Mouse (Mus musculus): Measurements from ENCODE around the gene Uqcc2. TPM values are rescaled to one million over a fixed set of nuclear protein-coding genes. Genes with fewer than 3 reads are reported as not detected.

The Uqcc2 gene
- polyA plus RNA-seq, 1 experiment: 1,028 TPM

DNA sequence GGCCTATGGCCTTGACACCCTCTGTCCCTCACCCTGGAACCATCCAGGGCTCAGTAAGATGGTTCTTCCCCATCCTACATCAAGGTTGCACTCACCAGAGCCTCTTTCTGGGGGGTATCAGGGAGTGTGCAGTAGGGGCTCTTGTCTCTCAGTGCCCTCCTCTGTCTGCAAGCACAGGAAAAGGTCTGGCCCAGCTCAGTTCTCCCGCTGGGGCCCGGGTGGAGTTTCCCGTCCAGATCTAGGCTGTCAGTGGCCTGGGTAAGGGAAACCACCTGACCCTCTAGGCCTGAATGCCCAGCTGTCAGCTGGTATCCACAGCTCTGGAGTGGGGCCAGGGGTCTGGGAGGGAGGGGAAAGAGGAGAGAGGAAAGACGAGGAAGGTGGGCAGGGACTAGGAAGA is 33.8 kb upstream of the Uqcc2 start, which contains the start of gene Ip6k3:
TSS of gene Ip6k3 (minus strand) at position 251 of the 400 bp plus-strand sequence.
- H3K27me3 ChIP-seq (ENCODE audit: control insufficient read depth, insufficient read depth, low read length): no peaks in the 10 kb centered on the region
- TF ChIP-seq POLR2A (IDR thresholded peaks at IDR 0.05; ENCODE audit: control insufficient read depth, low read depth, low read length) (no peak), CTCF (IDR thresholded peaks at IDR 0.05; ENCODE audit: control insufficient read depth, insufficient read depth, insufficient replicate concordance, low read depth, low read length) (no peak)
- no peaks in the 10 kb centered on the region for H3K4me1 ChIP-seq (ENCODE audit: control insufficient read depth, insufficient read depth, low read length)
- H3K27ac ChIP-seq (ENCODE audit: control insufficient read depth, insufficient read depth, low read depth, low read length): no peak within 1 kb of the TSS
- no peak within 1 kb of the TSS for H3K4me3 ChIP-seq (ENCODE audit: control insufficient read depth, low read depth, low read length)
- H3K36me3 ChIP-seq (ENCODE audit: control insufficient read depth, insufficient read depth, low read length): no peaks in the 10 kb centered on the region

GRCm38 (mm10) chr17:27166901-27167300 is 33.2 kb upstream of the Uqcc2 start:
- TF ChIP-seq CTCF (IDR thresholded peaks at IDR 0.05; ENCODE audit: control insufficient read depth, insufficient read depth, insufficient replicate concordance, low read depth, low read length) (no peak), POLR2A (IDR thresholded peaks at IDR 0.05; ENCODE audit: control insufficient read depth, low read depth, low read length) (no peak)
- Histone ChIP-seq H3K4me3 (ENCODE audit: control insufficient read depth, low read depth, low read length) (no peak overlapping the region), H3K27me3 (ENCODE audit: control insufficient read depth, insufficient read depth, low read length) (no peaks in the 10 kb centered on the region), H3K4me1 (ENCODE audit: control insufficient read depth, insufficient read depth, low read length) (no peaks in the 10 kb centered on the region), H3K27ac (ENCODE audit: control insufficient read depth, insufficient read depth, low read depth, low read length) (no peak overlapping the region), H3K36me3 (ENCODE audit: control insufficient read depth, insufficient read depth, low read length) (no peaks in the 10 kb centered on the region)

- no peak overlapping the region for H3K27ac ChIP-seq (ENCODE audit: control insufficient read depth, insufficient read depth, low read depth, low read length)
- no peaks in the 10 kb centered on the region for H3K4me1 ChIP-seq (ENCODE audit: control insufficient read depth, insufficient read depth, low read length)
- H3K4me3 ChIP-seq (ENCODE audit: control insufficient read depth, low read depth, low read length): no peak overlapping the region
These were observed 31.5 kb upstream of the Uqcc2 start for GRCm38 (mm10) chr17:27165054-27165773.

DNA sequence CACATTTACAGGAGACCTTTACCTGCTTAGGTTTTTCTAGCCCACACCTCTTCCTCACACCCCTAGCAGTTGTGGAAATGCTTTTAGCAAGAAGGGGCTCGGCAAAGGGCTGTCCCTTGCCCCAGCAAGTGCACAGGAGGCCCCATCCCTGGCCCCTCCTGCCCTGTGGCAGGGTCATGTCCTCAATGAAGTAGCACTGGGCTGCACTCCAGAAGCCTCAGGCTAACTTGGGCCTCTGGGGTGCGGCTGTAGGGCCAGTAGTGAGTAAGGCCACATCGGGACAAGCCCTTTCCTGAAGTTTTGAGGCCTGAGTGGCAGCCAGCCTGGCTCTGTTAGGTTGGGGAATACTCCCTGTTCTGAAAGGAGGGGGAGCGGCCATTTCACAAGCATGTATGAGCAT is 27.2 kb upstream of the Uqcc2 start:
- Histone ChIP-seq H3K4me1 (ENCODE audit: control insufficient read depth, insufficient read depth, low read length) (no peaks in the 10 kb centered on the region), H3K27me3 (ENCODE audit: control insufficient read depth, insufficient read depth, low read length) (no peaks in the 10 kb centered on the region), H3K4me3 (ENCODE audit: control insufficient read depth, low read depth, low read length) (no peak overlapping the region), H3K36me3 (ENCODE audit: control insufficient read depth, insufficient read depth, low read length) (no peaks in the 10 kb centered on the region), H3K27ac (ENCODE audit: control insufficient read depth, insufficient read depth, low read depth, low read length) (no peak overlapping the region)
- no peak for TF ChIP-seq CTCF (IDR thresholded peaks at IDR 0.05; ENCODE audit: control insufficient read depth, insufficient read depth, insufficient replicate concordance, low read depth, low read length)
- no peak for TF ChIP-seq POLR2A (IDR thresholded peaks at IDR 0.05; ENCODE audit: control insufficient read depth, low read depth, low read length)

More at GRCm38 (mm10) chr17:27165054-27165773, 31.5 kb upstream of the Uqcc2 start:
- H3K27me3 ChIP-seq (ENCODE audit: control insufficient read depth, insufficient read depth, low read length): no peaks in the 10 kb centered on the region
- no peaks in the 10 kb centered on the region for H3K36me3 ChIP-seq (ENCODE audit: control insufficient read depth, insufficient read depth, low read length)
- TF ChIP-seq CTCF (IDR thresholded peaks at IDR 0.05; ENCODE audit: control insufficient read depth, insufficient read depth, insufficient replicate concordance, low read depth, low read length) (peak; percentile 45; the same call in 1 of the 2 replicates), POLR2A (IDR thresholded peaks at IDR 0.05; ENCODE audit: control insufficient read depth, low read depth, low read length) (no peak)

- H3K4me3 ChIP-seq (ENCODE audit: control insufficient read depth, low read depth, low read length): no peak overlapping the region
- H3K27me3 ChIP-seq (ENCODE audit: control insufficient read depth, insufficient read depth, low read length): no peaks in the 10 kb centered on the region
- H3K27ac ChIP-seq (ENCODE audit: control insufficient read depth, insufficient read depth, low read depth, low read length): no peak overlapping the region
- no peaks in the 10 kb centered on the region for H3K4me1 ChIP-seq (ENCODE audit: control insufficient read depth, insufficient read depth, low read length)
- no peaks in the 10 kb centered on the region for H3K36me3 ChIP-seq (ENCODE audit: control insufficient read depth, insufficient read depth, low read length)
- no peak for TF ChIP-seq CTCF (IDR thresholded peaks at IDR 0.05; ENCODE audit: control insufficient read depth, insufficient read depth, insufficient replicate concordance, low read depth, low read length)
- TF ChIP-seq POLR2A (IDR thresholded peaks at IDR 0.05; ENCODE audit: control insufficient read depth, low read depth, low read length): no peak
These were observed 25.5 kb upstream of the Uqcc2 start for GRCm38 (mm10) chr17:27159169-27159568.

GRCm38 (mm10) chr17:27158439-27158838 is 24.7 kb upstream of the Uqcc2 start:
- no peak for TF ChIP-seq POLR2A (IDR thresholded peaks at IDR 0.05; ENCODE audit: control insufficient read depth, low read depth, low read length)
- TF ChIP-seq CTCF (IDR thresholded peaks at IDR 0.05; ENCODE audit: control insufficient read depth, insufficient read depth, insufficient replicate concordance, low read depth, low read length): no peak
- Histone ChIP-seq H3K27me3 (ENCODE audit: control insufficient read depth, insufficient read depth, low read length) (no peaks in the 10 kb centered on the region), H3K4me3 (ENCODE audit: control insufficient read depth, low read depth, low read length) (no peak overlapping the region), H3K36me3 (ENCODE audit: control insufficient read depth, insufficient read depth, low read length) (no peaks in the 10 kb centered on the region), H3K4me1 (ENCODE audit: control insufficient read depth, insufficient read depth, low read length) (peaks cover 4% of the 10 kb centered on the region; the same call in 1 of the 2 replicates), H3K27ac (ENCODE audit: control insufficient read depth, insufficient read depth, low read depth, low read length) (no peak overlapping the region)

- TF ChIP-seq CTCF (IDR thresholded peaks at IDR 0.05; ENCODE audit: control insufficient read depth, insufficient read depth, insufficient replicate concordance, low read depth, low read length) (no peak), POLR2A (IDR thresholded peaks at IDR 0.05; ENCODE audit: control insufficient read depth, low read depth, low read length) (no peak)
- H3K27me3 ChIP-seq (ENCODE audit: control insufficient read depth, insufficient read depth, low read length): no peaks in the 10 kb centered on the region
- peaks cover 7% of the 10 kb centered on the region for H3K4me1 ChIP-seq (ENCODE audit: control insufficient read depth, insufficient read depth, low read length)
- no peak overlapping the region for H3K27ac ChIP-seq (ENCODE audit: control insufficient read depth, insufficient read depth, low read depth, low read length)
- no peak overlapping the region for H3K4me3 ChIP-seq (ENCODE audit: control insufficient read depth, low read depth, low read length)
- no peaks in the 10 kb centered on the region for H3K36me3 ChIP-seq (ENCODE audit: control insufficient read depth, insufficient read depth, low read length)
These were observed 22.0 kb upstream of the Uqcc2 start for GRCm38 (mm10) chr17:27155752-27156151.
